Mouse (Mus musculus) brain, embryonic 14.5 days (tissue): Measurements from ENCODE around the gene Caskin1.

Experiments used
- CTCF ChIP-seq: fragments of 200-500 bp; IDR thresholded peaks from 2 replicates; pipeline ENCODE4 v1.5.1; 2012; ENCODE audit warnings: inconsistent platforms, mild to moderate bottlenecking, moderate library complexity, borderline replicate concordance; ENCODE audit not compliant: insufficient read depth, insufficient read length; ENCODE audit errors: extremely low read depth
- POLR2A ChIP-seq: fragments of 200-500 bp; IDR thresholded peaks from 2 replicates; pipeline ENCODE4 v1.6.1; 2012; ENCODE audit warnings: mild to moderate bottlenecking, inconsistent platforms, borderline replicate concordance; ENCODE audit not compliant: poor library complexity, insufficient read depth, insufficient read length, severe bottlenecking; ENCODE audit errors: extremely low read depth

DNA sequence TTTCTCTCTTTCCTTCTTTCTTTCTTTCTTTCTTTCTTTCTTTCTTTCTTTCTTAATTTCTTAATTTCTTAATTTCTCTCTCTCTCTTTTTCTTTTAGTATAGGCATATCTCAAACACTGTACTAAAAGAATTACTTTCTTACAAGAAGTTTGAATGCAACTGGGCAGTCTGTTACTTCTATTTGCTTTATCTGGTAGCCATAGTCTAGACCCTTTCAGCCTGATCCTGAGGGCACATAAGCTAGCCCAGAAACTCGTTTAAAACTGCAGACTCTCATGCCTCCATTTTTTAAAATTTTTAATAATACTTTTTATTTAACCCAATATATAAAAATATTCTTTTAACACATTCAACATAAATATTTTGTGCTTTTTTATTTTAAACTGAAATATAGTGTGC is 9.0 kb upstream of the Caskin1 start:
- no peak for TF ChIP-seq CTCF
- no peak for TF ChIP-seq POLR2A
